Mouse (Mus musculus) gastrocnemius, adult 2 months (tissue): ENCODE results near the gene Dhx33. TPM values are rescaled to one million over a fixed set of nuclear protein-coding genes. Genes with fewer than 3 reads are reported as not detected.

Experiments used
- DNase-seq: peaks from one replicate; pipeline ENCODE4 v3.0.0; 2022
- H3K27ac ChIP-seq: fragments of 200-600 bp; 2 replicates; pipeline ENCODE4 v1.8.1; 2022; ENCODE audit warnings: mild to moderate bottlenecking
- H3K4me3 ChIP-seq: fragments of 200-600 bp; 2 replicates; pipeline ENCODE4 v1.8.1; 2022; ENCODE audit warnings: mild to moderate bottlenecking, moderate library complexity
- CTCF ChIP-seq: fragments of 200-600 bp; IDR thresholded peaks from 2 replicates; pipeline ENCODE4 v1.8.1; 2022; ENCODE audit warnings: antibody characterized with exemption, mild to moderate bottlenecking, moderate library complexity
- intact Hi-C: fragments of 180-260 bp; cut with DNase I; formaldehyde crosslinking; loops from one replicate; pipeline ENCODE4 v1.15.1; 2025
- long read RNA-seq, 2 experiments: library from polyadenylated mRNA; stranded (forward); transcript quantifications; one replicate each; pipeline ENCODE4 v2.0.0; 2021
- total RNA-seq, 2 experiments: library from RNA; stranded (reverse); gene quantifications; 2 replicates each; pipeline ENCODE4 v1.2.3; 2021

The Dhx33 gene
- 10 to 100 TPM in 1 of 2 experiments, 1 to 10 TPM in 1; 8.4 to 10.3 TPM for total RNA-seq
- long read RNA-seq, experiment 1, full-length matches to known transcripts, result 4 of 6 reads
- long read RNA-seq, experiment 1, partial matches to known transcripts, result 0 of 6 reads
- long read RNA-seq, experiment 1, other reads (novel, unspliced or antisense), result 2 of 6 reads
- long read RNA-seq, experiment 2, full-length matches to known transcripts, result 9 of 10 reads
- long read RNA-seq, experiment 2, partial matches to known transcripts, result 0 of 10 reads
- long read RNA-seq, experiment 2, other reads (novel, unspliced or antisense), result 1 of 10 reads

DNA sequence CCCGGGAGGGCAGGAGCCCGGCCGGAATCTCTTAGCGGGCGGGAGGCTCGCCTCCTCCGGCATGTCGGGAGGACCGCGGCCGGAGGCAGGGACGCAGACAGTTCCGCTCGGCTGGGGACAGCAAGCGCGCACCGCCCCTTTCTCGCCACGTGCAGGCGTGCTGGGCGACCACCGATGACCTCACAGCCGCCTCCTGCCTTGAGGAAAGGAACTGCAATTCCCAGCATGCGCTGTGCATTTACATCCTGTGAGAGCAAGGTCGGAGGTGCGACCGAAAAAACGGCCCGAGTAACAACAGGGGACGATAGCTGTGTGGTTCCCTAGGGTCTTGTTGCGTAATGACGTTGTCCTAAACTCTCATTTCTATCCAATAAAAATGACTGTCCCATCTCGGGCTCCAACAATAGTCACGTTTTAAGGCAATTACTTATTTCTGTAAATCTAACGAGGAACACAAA lies at the start of gene Dhx33:
Gene Dhx33 (minus strand): TSS at position 122 of the 458 bp plus-strand sequence.
- TF ChIP-seq CTCF, result peak; percentile 35
- Histone ChIP-seq H3K27ac (peak within 1 kb of the TSS; percentile 91), H3K4me3 (peak within 1 kb of the TSS; percentile 98)
- DNase-seq, result peak; percentile 97
- intact Hi-C loops, result loop anchor here (1.0 kb wide), 1 partner anchor 21 kb away; the partner anchor contains the start of gene C1qbp

GRCm38 (mm10) chr11:71052554-71052953 lies 48.3 kb upstream of the Dhx33 start:
- intact Hi-C loops, result no loop called here
- no peak overlapping the region for H3K4me3 ChIP-seq
- no peak for DNase-seq
- H3K27ac ChIP-seq, result no peak overlapping the region
- TF ChIP-seq CTCF, result peak; percentile 44

GRCm38 (mm10) chr11:71039526-71040298 lies 35.5 kb upstream of the Dhx33 start:
- TF ChIP-seq CTCF, result no peak
- intact Hi-C loops, result no loop called here
- DNase-seq, result no peak
- H3K27ac ChIP-seq, result no peak overlapping the region
- no peak overlapping the region for H3K4me3 ChIP-seq

DNA sequence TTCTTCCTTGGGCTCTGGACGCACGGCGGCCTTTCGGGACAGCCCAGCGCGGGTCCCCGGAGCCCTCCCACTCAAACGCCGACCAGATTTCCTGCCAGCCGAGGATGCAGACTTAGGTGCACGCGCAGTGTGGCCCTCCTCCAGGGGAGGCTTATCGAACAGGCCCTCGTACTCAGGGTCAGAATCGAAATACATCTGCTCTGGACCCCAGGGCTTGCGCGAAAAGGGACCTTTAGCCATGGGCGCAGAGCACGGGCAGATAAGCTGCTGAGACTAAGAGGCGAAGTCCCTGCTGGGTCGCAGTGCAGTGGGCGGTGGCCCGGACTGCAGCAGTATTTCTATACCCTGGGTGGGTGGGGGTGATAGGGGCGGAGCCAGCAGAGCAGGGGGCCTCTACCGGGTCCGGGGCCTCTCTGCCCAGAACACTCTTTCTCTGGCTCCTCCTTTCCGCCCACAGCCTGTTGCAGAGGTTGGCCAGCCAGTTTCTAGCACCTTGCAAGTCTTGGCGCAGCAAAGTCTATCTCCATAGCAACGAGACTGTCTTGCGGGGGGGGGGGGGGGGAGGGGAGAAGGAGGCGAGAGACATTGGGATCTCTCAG lies 29.0 kb upstream of the Dhx33 start, which contains the start of gene 6330403K07Rik:
Gene 6330403K07Rik (minus strand): TSS at position 351 of the 599 bp plus-strand sequence.
- intact Hi-C loops, result no loop called here
- TF ChIP-seq CTCF, result no peak
- H3K4me3 ChIP-seq, result peak within 1 kb of the TSS; percentile 62

GRCm38 (mm10) chr11:71032491-71033162 lies 28.4 kb upstream of the Dhx33 start:
- TF ChIP-seq CTCF, result no peak
- intact Hi-C loops, result no loop called here
- H3K4me3 ChIP-seq, result peak overlapping the region; percentile 62
- DNase-seq, result no peak
- H3K27ac ChIP-seq, result no peak overlapping the region

More for the DNA sequence above, 29.0 kb upstream of the Dhx33 start, which contains the start of gene 6330403K07Rik:
- no peak within 1 kb of the TSS for H3K27ac ChIP-seq
- DNase-seq, result no peak

DNA sequence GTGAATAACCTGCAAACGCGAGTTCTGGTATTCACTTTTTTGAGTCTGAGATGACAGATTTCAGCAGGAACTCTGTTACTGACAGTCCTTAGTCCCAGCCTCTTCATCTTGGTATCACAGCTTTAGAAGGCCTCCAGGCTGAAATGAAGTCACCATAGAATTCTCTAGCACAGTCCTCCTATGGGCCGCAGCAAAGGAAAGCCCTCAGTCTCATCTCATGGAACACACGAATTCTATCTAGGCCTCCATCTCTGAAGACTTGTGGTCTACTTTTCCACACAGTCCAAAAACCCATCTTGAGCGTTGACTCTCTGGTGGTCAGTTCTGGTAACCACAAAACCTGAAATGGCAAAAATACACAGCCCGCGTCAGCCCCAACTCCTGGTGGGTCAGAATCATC lies 27.8 kb upstream of the Dhx33 start:
- no peak for DNase-seq
- TF ChIP-seq CTCF, result no peak
- intact Hi-C loops, result no loop called here

DNA sequence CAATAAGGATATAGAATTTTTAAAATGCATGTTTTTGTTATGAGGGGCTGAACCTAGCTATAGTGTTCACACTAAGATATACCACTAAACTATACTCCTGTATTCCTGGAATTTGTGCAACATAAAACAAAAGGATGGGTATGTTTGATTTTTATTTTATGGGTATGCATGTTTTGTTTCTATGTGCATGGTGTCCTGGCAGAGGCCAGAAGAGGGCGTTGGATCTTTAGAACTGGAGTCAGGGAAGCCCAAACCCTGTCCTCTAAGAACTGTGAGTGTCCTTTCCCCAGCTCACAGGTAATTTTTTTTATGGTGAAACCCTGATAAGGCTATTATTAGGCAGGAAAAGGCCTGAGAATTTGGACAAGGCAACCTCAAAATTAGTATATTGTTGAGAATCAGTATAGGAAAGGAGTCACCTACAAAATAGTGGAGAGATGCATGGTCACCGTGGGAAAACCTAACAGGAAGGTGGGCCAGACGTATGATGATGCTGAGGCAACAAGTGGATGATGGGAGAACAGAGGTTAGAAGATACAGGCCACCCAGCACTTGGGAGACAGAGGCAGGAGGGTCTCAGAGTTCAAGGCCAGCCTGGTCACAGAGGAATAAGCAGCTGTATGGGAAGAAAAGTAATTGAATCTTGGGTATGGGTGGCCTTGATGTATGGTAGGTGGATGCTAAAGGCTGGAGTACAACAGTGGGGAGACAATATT lies 25.3 kb upstream of the Dhx33 start:
- no peak for DNase-seq
- H3K27ac ChIP-seq, result no peak overlapping the region
- intact Hi-C loops, result no loop called here
- H3K4me3 ChIP-seq, result no peak overlapping the region
- peak; percentile 23; the same call in 1 of the 2 replicates for TF ChIP-seq CTCF

More for the DNA sequence above, 27.8 kb upstream of the Dhx33 start:
- no peak overlapping the region for H3K27ac ChIP-seq
- H3K4me3 ChIP-seq, result no peak overlapping the region

DNA sequence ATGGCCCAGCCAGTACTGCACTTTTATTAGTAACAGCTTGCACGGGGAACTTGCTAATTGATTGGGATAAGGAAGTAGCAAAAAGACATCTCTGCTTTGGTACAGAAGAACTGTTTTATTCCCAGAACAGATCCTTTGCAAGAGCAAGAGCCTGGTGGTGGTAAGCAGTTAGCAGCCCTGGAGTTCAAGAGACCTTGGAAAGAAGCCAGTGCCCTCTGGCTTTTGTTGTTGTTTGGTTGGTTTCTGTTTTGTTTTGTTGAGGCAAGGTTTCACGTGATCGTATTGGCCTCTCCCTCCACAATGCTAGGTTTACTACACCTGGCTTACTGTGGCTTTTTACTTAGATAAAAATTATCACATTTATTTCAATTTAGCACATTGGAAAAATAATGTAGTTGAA lies 24.0 kb upstream of the Dhx33 start:
- intact Hi-C loops, result no loop called here
- Histone ChIP-seq H3K27ac (no peak overlapping the region), H3K4me3 (no peak overlapping the region)
- TF ChIP-seq CTCF, result no peak
- DNase-seq, result no peak

GRCm38 (mm10) chr11:71019201-71020068 lies 15.2 kb upstream of the Dhx33 start, which contains the start of the genes Mis12 and Derl2:
Mis12 (plus strand) TSS chr11:71019611.
Derl2 (minus strand) TSS chr11:71019841.
- Histone ChIP-seq H3K4me3 (peak within 1 kb of the TSS; percentile 76), H3K27ac (peak within 1 kb of the TSS; percentile 96)
- no peak for TF ChIP-seq CTCF
- DNase-seq, result peak; percentile 99
- intact Hi-C loops, result loop anchor here (1.0 kb wide), 1 partner anchor 37 kb away; no protein-coding TSS in a partner anchor

DNA sequence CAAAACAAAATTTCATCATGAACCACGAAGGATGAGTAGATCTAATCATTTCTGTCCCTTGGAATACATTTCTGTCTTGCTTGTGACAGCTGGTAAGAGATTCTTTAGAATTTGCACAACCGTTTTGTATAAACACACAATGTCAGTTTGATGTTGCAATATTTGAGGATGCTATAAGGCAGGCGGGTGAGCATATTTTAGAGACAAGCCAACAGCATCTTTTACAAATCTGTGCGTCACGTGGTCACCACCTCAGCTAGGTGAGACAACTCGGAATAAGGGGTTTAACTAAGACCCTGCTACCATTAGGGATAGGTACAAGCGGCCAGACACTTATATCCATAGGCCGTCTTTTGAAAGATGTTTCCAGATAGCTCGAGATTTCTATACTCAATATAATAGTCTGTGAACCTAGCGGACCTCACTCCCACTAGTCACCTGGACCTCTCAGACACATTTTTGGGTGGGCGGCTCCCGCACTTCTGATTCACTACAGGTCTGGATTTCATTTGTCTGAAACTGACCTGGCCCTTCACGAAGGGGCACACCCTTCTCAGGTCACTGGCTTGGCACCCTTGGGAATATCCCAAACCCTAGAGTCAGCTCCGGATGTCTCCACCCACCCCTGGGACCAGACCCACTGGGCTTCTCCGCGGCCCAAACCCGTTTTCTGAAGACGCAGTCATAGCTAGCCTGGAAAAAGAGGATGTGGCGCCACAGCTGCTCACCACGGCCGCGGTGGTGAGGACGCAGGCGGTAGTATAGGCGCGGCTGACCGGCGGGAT lies 14.4 kb upstream of the Dhx33 start:
- peak overlapping the region; percentile 76 for H3K4me3 ChIP-seq
- no peak for DNase-seq
- TF ChIP-seq CTCF, result no peak
- intact Hi-C loops, result loop anchor here (1.0 kb wide), 1 partner anchor 36 kb away; no protein-coding TSS in a partner anchor
- H3K27ac ChIP-seq, result peak overlapping the region; percentile 96
